Mouse (Mus musculus): Measurements from ENCODE around the gene Nova2. TPM values are rescaled to one million over a fixed set of nuclear protein-coding genes. Genes with fewer than 3 reads are reported as not detected.

Nova2 gene
- polyA plus RNA-seq, 1 experiment = 0.48 TPM

- no peak for DNase-seq (ENCODE audit: low spot score)
These were observed 1.9 kb upstream of the Nova2 start for GRCm38 (mm10) chr7:18923711-18924191.

GRCm38 (mm10) chr7:18924321-18924720 lies 1.4 kb upstream of the Nova2 start:
- no peak for DNase-seq (ENCODE audit: low spot score)

- no peak for DNase-seq (ENCODE audit: low spot score)
These were observed 528 bp downstream of the Nova2 start for GRCm38 (mm10) chr7:18926041-18926790.

GRCm38 (mm10) chr7:18926911-18927310 lies 1.2 kb downstream of the Nova2 start:
- DNase-seq (ENCODE audit: low spot score) = no peak

DNA sequence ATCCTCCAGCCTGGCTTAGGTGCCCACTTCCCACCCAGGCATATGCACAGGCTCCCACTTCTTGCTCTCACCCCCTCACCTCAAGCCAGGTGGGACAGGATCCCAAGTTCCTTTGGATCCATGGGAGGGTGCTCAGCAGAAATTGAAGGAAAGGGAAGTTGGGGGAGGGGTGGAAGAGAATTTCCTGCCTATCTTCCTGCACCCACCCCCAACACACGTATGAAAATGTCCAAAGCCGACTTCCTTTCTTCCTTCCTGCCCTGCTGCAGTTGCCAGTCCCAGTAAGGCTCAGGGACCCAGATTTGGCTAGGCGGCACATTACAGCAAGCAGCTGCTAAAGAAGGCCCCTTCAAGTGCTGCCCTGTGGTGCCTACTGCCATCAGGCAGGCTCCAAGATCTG lies 2.1 kb downstream of the Nova2 start:
- DNase-seq (ENCODE audit: low spot score) = no peak

DNA sequence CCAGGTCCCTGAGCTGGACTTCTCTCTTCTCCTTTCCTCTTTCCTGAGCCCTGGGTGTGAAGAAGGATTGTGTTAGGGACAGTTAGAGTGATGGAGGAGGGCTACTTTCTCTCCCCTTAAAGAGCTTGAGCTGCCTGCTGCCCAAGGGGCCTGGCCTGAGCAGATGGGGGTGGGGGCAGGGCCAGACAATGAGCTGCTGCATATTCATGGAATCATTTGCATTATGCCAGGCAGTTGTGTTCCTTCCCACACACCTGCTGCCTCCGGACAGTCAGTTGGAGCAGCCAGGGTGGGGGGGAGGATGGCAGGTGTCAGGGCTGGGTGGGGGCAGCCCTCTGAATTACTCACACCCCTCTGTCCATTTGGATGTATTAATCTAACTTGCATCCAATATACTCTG lies 16.7 kb downstream of the Nova2 start:
- no peak for DNase-seq (ENCODE audit: low spot score)

DNA sequence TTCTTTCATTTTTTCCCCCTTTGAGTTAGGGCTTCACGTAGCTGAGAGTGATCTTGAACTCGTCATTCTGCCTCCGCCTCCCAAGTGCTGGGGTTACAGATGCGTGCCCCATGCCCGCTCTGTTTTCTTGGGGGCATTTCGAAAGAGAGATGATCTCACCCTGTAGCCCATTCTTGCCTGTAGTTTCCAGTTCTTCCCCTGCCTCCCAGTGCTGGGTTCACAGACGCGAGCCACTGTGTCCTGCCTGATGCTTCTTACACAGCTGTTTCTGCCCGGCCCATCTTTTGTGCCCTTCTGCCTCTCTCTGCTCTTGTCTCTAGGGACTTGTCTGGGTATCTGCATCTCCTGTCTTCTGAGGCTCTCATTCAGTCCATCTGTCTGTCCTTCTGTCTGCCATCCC lies 17.1 kb downstream of the Nova2 start:
- no peak for DNase-seq (ENCODE audit: low spot score)

DNA sequence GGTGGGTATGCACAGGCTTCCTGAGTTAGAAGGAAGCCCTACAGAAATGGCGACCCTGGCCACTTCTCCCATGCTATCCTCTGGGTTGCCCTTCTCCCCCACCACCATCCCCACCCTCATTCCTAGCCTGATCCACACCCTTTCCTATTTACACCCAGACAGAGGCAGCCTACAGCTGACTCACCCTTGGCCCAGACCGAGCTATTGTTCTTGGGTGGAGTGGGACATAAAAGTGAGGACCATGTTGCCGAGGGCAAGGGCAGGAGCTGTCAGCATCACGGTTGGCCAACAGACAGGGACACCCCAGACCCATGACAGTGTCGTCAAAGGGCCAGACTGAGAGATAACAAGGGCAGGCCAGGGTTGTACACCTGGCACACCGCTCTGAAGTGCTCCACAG lies 22.5 kb downstream of the Nova2 start:
- DNase-seq (ENCODE audit: low spot score) = no peak

- DNase-seq (ENCODE audit: low spot score) = no peak
These were observed 24.3 kb downstream of the Nova2 start for GRCm38 (mm10) chr7:18949781-18950522.

DNA sequence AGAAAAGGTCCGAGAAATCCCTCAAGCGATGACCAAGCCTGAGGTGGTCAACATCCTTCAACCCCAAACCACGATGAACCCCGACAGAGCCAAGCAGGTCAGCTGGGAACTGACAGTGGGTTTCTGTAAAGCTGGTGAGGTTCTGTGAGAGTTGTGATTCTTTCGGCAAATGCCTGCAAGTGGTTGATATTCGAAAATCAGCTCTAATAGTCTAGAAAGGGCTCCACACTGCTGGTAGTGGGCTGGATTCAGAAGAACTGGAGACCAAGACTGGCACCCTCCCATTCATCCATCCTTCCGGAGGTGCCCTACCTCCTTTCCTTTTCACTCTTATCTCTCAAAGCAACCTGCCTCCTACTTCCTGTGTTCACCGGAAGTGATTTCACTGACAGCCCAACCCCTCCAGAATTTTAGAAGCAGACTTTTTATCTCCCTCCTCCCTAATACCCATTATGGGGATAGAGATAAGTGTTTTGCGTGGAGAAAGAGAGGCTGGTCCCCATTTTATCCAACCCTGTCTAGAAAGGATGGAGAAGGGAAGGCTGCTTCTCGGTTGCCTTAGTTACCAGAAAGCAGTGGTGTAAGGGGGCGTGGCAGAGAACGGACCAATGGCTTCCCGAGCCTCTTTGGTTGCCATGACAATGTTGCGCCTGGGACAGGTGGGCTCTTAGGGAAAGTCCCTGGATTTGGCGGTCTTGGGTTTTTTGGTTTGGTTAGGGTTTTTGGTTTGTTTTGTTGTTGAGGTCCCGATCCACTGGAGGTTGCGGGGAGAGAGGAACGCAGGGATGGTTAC lies 25.0 kb downstream of the Nova2 start:
- DNase-seq (ENCODE audit: low spot score) = no peak

GRCm38 (mm10) chr7:18951397-18951796 lies 25.7 kb downstream of the Nova2 start:
- DNase-seq (ENCODE audit: low spot score) = no peak

- DNase-seq (ENCODE audit: low spot score) = peak; percentile 52
These were observed 32.1 kb downstream of the Nova2 start for GRCm38 (mm10) chr7:18957569-18958383.

DNA sequence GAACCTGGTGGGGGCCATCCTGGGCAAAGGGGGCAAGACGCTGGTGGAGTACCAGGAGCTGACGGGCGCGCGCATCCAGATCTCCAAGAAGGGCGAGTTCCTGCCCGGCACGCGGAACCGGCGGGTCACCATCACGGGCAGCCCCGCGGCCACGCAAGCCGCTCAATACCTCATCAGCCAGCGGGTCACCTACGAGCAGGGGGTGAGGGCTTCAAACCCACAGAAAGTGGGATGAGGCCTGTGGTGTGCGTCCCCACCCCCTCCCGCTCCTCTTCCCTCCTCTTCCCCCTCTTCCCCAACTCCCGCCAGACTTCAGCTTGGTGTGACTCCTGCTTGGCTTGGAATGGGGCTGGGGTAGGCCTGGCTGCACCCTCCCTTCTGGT lies 32.7 kb downstream of the Nova2 start:
- DNase-seq (ENCODE audit: low spot score) = no peak

GRCm38 (mm10) chr7:18959446-18959845 lies 33.8 kb downstream of the Nova2 start:
- DNase-seq (ENCODE audit: low spot score) = no peak

- DNase-seq (ENCODE audit: low spot score) = no peak
These were observed 36.6 kb downstream of the Nova2 start for GRCm38 (mm10) chr7:18962171-18962792.

DNA sequence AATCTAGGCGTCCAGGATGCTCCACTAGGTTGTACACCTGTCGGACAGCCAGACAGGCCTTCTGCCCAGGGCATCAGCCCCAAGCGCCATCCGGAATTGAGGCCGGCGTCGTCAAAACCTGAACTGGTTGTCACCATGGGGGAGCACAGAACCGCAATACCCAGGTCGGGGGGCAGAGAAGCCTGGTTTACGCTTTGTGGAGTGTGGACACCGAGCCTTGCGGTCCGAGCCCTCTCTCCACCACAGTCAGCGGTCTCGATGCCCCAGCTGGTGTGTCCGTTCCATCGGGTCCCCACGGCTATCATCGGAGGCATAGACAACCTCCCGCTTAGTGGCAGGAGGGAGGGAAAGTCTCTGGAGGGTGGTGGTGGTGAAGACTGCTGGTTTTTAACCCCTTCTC lies 37.1 kb downstream of the Nova2 start:
- DNase-seq (ENCODE audit: low spot score) = no peak

GRCm38 (mm10) chr7:18963294-18963843 lies 37.7 kb downstream of the Nova2 start:
- DNase-seq (ENCODE audit: low spot score) = no peak

DNA sequence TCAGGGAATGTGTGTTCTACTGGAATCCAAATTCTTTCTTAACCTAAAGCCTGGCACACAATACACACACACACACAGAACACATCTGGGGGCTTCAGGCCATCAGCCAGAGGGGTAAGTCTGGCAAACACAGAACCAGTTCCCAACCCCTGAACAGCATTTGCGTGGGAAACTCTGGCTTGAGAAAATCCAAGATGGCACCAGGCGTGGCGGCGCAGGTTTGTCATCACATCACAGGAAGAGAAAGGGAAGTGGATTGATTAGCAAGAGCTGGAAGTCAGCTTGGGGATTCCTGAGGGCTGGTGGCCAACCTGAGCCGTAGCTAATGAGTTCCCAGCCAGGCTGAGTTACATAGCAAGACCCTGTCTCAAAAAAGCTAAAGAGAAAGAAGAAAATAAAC lies 39.6 kb downstream of the Nova2 start:
- no peak for DNase-seq (ENCODE audit: low spot score)

- no peak for DNase-seq (ENCODE audit: low spot score)
These were observed 41.9 kb downstream of the Nova2 start for GRCm38 (mm10) chr7:18967603-18968002.

GRCm38 (mm10) chr7:18970956-18971355 lies 45.3 kb downstream of the Nova2 start:
- no peak for DNase-seq (ENCODE audit: low spot score)

DNA sequence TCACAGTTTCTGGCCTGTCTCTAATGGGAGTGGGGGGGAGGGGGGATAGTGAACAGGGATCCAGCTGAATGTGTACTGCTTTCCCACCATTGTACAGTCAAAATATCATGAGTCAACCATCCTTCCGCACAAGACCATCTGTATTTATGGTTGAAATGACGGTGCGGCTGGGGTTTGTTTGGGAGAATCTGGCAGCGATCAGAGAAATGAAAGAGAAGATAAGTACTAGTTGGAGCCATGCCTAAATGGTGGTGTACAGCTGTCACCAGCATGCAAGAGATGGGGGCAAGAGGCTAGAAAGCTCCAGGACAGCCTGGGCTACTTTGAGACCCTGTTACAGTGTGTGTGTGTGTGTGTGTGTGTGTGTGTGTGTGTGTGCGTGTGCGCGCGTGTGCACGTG lies 52.7 kb downstream of the Nova2 start:
- no peak for DNase-seq (ENCODE audit: low spot score)

Data from urinary bladder, adult 2 months (tissue).